ENCODE assay signal across 16 mouse cellular contexts in the genomic region with DNA sequence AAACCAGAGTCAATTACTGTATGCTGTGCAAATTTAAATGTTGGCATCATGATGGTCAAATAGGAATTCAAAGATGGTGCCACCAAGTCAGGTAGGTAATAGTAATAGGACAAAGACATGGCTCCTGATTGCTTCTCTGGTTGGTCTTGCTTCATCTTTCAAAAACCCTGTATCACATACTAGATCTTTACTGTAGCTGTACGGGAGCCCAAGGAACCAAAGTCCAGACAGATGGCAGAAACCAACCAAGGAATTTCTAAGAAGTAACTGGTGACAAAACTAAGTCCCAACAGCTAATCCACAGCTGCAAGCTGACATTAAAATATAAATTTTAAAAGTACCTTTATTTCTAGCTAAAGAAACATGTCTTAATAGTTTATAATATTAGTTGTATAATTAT.
"Had no signal": no experiment of that assay in that cellular context is flagged by ENCODE, and none has a peak within 500 bp of the region (broad histone marks: within the 10 kb centered on the region; RNA-seq: fewer than 3 reads in every experiment).

No protein-coding gene starts in this region.

- DNase-seq: retina, postnatal 1 day; right cerebral cortex, adult 18-20 months; right cerebral cortex, postnatal 14 days; right cerebral cortex, postnatal 25 days; right cerebral cortex, postnatal 4 days; spleen, adult 18-20 months; thymus, adult 18-20 months; thymus, adult 2 months; thymus, postnatal 14 days; thymus, postnatal 25 days; thymus, postnatal 36 days; thymus, postnatal 4 days had no signal

- H3K9ac ChIP-seq: neural tube, embryonic 13.5 days; neural tube, embryonic 15.5 days; stomach, embryonic 15.5 days had no signal

- H3K27ac ChIP-seq: neural tube, embryonic 13.5 days; neural tube, embryonic 15.5 days; stomach, embryonic 15.5 days; stomach, postnatal 0 days had no signal

- H3K4me3 ChIP-seq: neural tube, embryonic 13.5 days; neural tube, embryonic 15.5 days; stomach, embryonic 15.5 days had no signal

- H3K4me2 ChIP-seq: neural tube, embryonic 13.5 days; neural tube, embryonic 15.5 days; stomach, embryonic 15.5 days had no signal

- H3K9me3 ChIP-seq: neural tube, embryonic 13.5 days; neural tube, embryonic 15.5 days; stomach, embryonic 15.5 days had no signal

- H3K4me1 ChIP-seq: stomach, embryonic 15.5 days had no signal

- H3K27me3 ChIP-seq: neural tube, embryonic 15.5 days; stomach, embryonic 15.5 days had no signal

- H3K36me3 ChIP-seq: neural tube, embryonic 13.5 days; neural tube, embryonic 15.5 days; stomach, embryonic 15.5 days had no signal
